Mouse (Mus musculus): ENCODE measurements at regions not wholly inside any gene's neighbourhood (a gene's known extent, or its start where the extent isn't known, plus 50 kb on each side); places are given as distances from the start of the nearest gene placed in this dataset.

GRCm38 (mm10) chr19:15031483-15031882 lies 433.6 kb upstream of the Tle4 start:
- Histone ChIP-seq H3K27me3 (replicated peaks; ENCODE audit: control insufficient read depth, insufficient read depth, low read length) (no peaks in the 10 kb centered on the region; the same call in 1 of the 2 replicates), H3K4me3 (ENCODE audit: low read depth, low read length) (no peak overlapping the region), H3K4me1 (ENCODE audit: control insufficient read depth, insufficient read depth, low read length) (no peaks in the 10 kb centered on the region; the same call in 1 of the 2 replicates), H3K9ac (ENCODE audit: low read length) (no peak overlapping the region), H3K4me2 (ENCODE audit: low read length) (no peak overlapping the region), H3K9me3 (replicated peaks; ENCODE audit: control insufficient read depth, low read length) (no peaks in the 10 kb centered on the region), H3K27ac (ENCODE audit: low read depth, low read length) (no peak overlapping the region), H3K36me3 (ENCODE audit: control insufficient read depth, insufficient read depth, low read length) (no peaks in the 10 kb centered on the region)
- no peak for ATAC-seq
- DNase-seq (ENCODE audit: low spot score) = no peak

GRCm38 (mm10) chr19:15003596-15003995 lies 405.7 kb upstream of the Tle4 start:
- no peaks in the 10 kb centered on the region for H3K9me3 ChIP-seq (replicated peaks; ENCODE audit: control insufficient read depth, low read length)
- H3K9ac ChIP-seq (ENCODE audit: low read length) = no peak overlapping the region
- no peak overlapping the region for H3K4me2 ChIP-seq (ENCODE audit: low read length)
- WGBS = 72% methylated on average over 3 of the region's 3 CpGs
- no peaks in the 10 kb centered on the region for H3K27me3 ChIP-seq (replicated peaks; ENCODE audit: control insufficient read depth, insufficient read depth, low read length)
- H3K4me1 ChIP-seq (ENCODE audit: control insufficient read depth, insufficient read depth, low read length) = no peaks in the 10 kb centered on the region
- ATAC-seq (no peak), DNase-seq (ENCODE audit: low spot score) (no peak)
- no peak overlapping the region for H3K4me3 ChIP-seq (ENCODE audit: low read depth, low read length)
- no peaks in the 10 kb centered on the region for H3K36me3 ChIP-seq (ENCODE audit: control insufficient read depth, insufficient read depth, low read length)
- no peak overlapping the region for H3K27ac ChIP-seq (ENCODE audit: low read depth, low read length)

- no peaks in the 10 kb centered on the region for H3K9me3 ChIP-seq (replicated peaks; ENCODE audit: control insufficient read depth, low read length)
- H3K4me1 ChIP-seq (ENCODE audit: control insufficient read depth, insufficient read depth, low read length) = no peaks in the 10 kb centered on the region
- no peak overlapping the region for H3K27ac ChIP-seq (ENCODE audit: low read depth, low read length)
- 94% methylated on average over 2 of the region's 2 CpGs for WGBS
- H3K36me3 ChIP-seq (ENCODE audit: control insufficient read depth, insufficient read depth, low read length) = no peaks in the 10 kb centered on the region
- no peak overlapping the region for H3K4me3 ChIP-seq (ENCODE audit: low read depth, low read length)
- no peak overlapping the region for H3K4me2 ChIP-seq (ENCODE audit: low read length)
- ATAC-seq (no peak), DNase-seq (ENCODE audit: low spot score) (no peak)
- H3K27me3 ChIP-seq (replicated peaks; ENCODE audit: control insufficient read depth, insufficient read depth, low read length) = no peaks in the 10 kb centered on the region
- no peak overlapping the region for H3K9ac ChIP-seq (ENCODE audit: low read length)
Observed at GRCm38 (mm10) chr19:14993344-14993743, 395.5 kb upstream of the Tle4 start.

- Histone ChIP-seq H3K4me2 (ENCODE audit: low read length) (no peak overlapping the region), H3K27ac (ENCODE audit: low read depth, low read length) (no peak overlapping the region), H3K9me3 (replicated peaks; ENCODE audit: control insufficient read depth, low read length) (no peaks in the 10 kb centered on the region), H3K4me1 (ENCODE audit: control insufficient read depth, insufficient read depth, low read length) (no peaks in the 10 kb centered on the region), H3K36me3 (ENCODE audit: control insufficient read depth, insufficient read depth, low read length) (no peaks in the 10 kb centered on the region), H3K27me3 (replicated peaks; ENCODE audit: control insufficient read depth, insufficient read depth, low read length) (peaks cover 5% of the 10 kb centered on the region; the same call in 1 of the 2 replicates), H3K9ac (ENCODE audit: low read length) (no peak overlapping the region), H3K4me3 (ENCODE audit: low read depth, low read length) (no peak overlapping the region)
- no peak for DNase-seq (ENCODE audit: low spot score)
- 26% methylated on average over 1 of the region's 1 CpGs for WGBS
- no peak for ATAC-seq
Observed at GRCm38 (mm10) chr19:14970161-14970560, 372.3 kb upstream of the Tle4 start.

GRCm38 (mm10) chr19:14968283-14968682 lies 370.4 kb upstream of the Tle4 start:
- no peak overlapping the region for H3K4me3 ChIP-seq (ENCODE audit: low read depth, low read length)
- H3K9ac ChIP-seq (ENCODE audit: low read length) = no peak overlapping the region
- H3K27me3 ChIP-seq (replicated peaks; ENCODE audit: control insufficient read depth, insufficient read depth, low read length) = no peaks in the 10 kb centered on the region
- H3K4me2 ChIP-seq (ENCODE audit: low read length) = no peak overlapping the region
- WGBS = 71% methylated on average over 3 of the region's 3 CpGs
- H3K36me3 ChIP-seq (ENCODE audit: control insufficient read depth, insufficient read depth, low read length) = no peaks in the 10 kb centered on the region
- no peaks in the 10 kb centered on the region for H3K4me1 ChIP-seq (ENCODE audit: control insufficient read depth, insufficient read depth, low read length)
- H3K9me3 ChIP-seq (replicated peaks; ENCODE audit: control insufficient read depth, low read length) = no peaks in the 10 kb centered on the region
- ATAC-seq = no peak
- no peak overlapping the region for H3K27ac ChIP-seq (ENCODE audit: low read depth, low read length)
- no peak for DNase-seq (ENCODE audit: low spot score)

GRCm38 (mm10) chr19:14957727-14958126 lies 359.9 kb upstream of the Tle4 start:
- DNase-seq (ENCODE audit: low spot score) = peak; percentile 37

GRCm38 (mm10) chr19:14957154-14957553 lies 359.3 kb upstream of the Tle4 start:
- Histone ChIP-seq H3K4me2 (ENCODE audit: low read length) (no peak overlapping the region), H3K27ac (ENCODE audit: low read depth, low read length) (no peak overlapping the region), H3K4me1 (ENCODE audit: control insufficient read depth, insufficient read depth, low read length) (no peaks in the 10 kb centered on the region; the same call in 1 of the 2 replicates), H3K36me3 (ENCODE audit: control insufficient read depth, insufficient read depth, low read length) (no peaks in the 10 kb centered on the region), H3K4me3 (ENCODE audit: low read depth, low read length) (no peak overlapping the region), H3K9me3 (replicated peaks; ENCODE audit: control insufficient read depth, low read length) (no peaks in the 10 kb centered on the region), H3K9ac (ENCODE audit: low read length) (no peak overlapping the region; the same call in 1 of the 2 replicates), H3K27me3 (replicated peaks; ENCODE audit: control insufficient read depth, insufficient read depth, low read length) (no peaks in the 10 kb centered on the region)
- 28% methylated on average over 10 of the region's 10 CpGs for whole genome bisulfite sequencing
- ATAC-seq (peak; percentile 48; the same call in 1 of the 2 replicates), DNase-seq (ENCODE audit: low spot score) (no peak)

More at GRCm38 (mm10) chr19:14957727-14958126, 359.9 kb upstream of the Tle4 start:
- 87% methylated on average over 19 of the region's 19 CpGs for WGBS
- peak; percentile 55; the same call in 1 of the 2 replicates for ATAC-seq
- no peak overlapping the region for H3K9ac ChIP-seq (ENCODE audit: low read length)
- no peak overlapping the region for H3K4me3 ChIP-seq (ENCODE audit: low read depth, low read length)
- no peaks in the 10 kb centered on the region; the same call in 1 of the 2 replicates for H3K4me1 ChIP-seq (ENCODE audit: control insufficient read depth, insufficient read depth, low read length)
- no peaks in the 10 kb centered on the region for H3K27me3 ChIP-seq (replicated peaks; ENCODE audit: control insufficient read depth, insufficient read depth, low read length)
- no peaks in the 10 kb centered on the region for H3K9me3 ChIP-seq (replicated peaks; ENCODE audit: control insufficient read depth, low read length)
- no peaks in the 10 kb centered on the region for H3K36me3 ChIP-seq (ENCODE audit: control insufficient read depth, insufficient read depth, low read length)
- no peak overlapping the region for H3K4me2 ChIP-seq (ENCODE audit: low read length)
- no peak overlapping the region for H3K27ac ChIP-seq (ENCODE audit: low read depth, low read length)

GRCm38 (mm10) chr19:14956392-14956791 lies 358.5 kb upstream of the Tle4 start:
- Histone ChIP-seq H3K27me3 (replicated peaks; ENCODE audit: control insufficient read depth, insufficient read depth, low read length) (no peaks in the 10 kb centered on the region), H3K4me1 (ENCODE audit: control insufficient read depth, insufficient read depth, low read length) (no peaks in the 10 kb centered on the region; the same call in 1 of the 2 replicates), H3K9me3 (replicated peaks; ENCODE audit: control insufficient read depth, low read length) (no peaks in the 10 kb centered on the region), H3K4me3 (ENCODE audit: low read depth, low read length) (no peak overlapping the region), H3K4me2 (ENCODE audit: low read length) (no peak overlapping the region), H3K27ac (ENCODE audit: low read depth, low read length) (no peak overlapping the region), H3K36me3 (ENCODE audit: control insufficient read depth, insufficient read depth, low read length) (no peaks in the 10 kb centered on the region), H3K9ac (ENCODE audit: low read length) (no peak overlapping the region)
- ATAC-seq = no peak
- 3% methylated on average over 3 of the region's 3 CpGs for WGBS
- no peak for DNase-seq (ENCODE audit: low spot score)

- H3K27ac ChIP-seq (ENCODE audit: low read depth, low read length) = no peak overlapping the region
- ATAC-seq = no peak
- WGBS = 9% methylated on average over 3 of the region's 3 CpGs
- H3K36me3 ChIP-seq (ENCODE audit: control insufficient read depth, insufficient read depth, low read length) = no peaks in the 10 kb centered on the region
- no peak overlapping the region for H3K4me2 ChIP-seq (ENCODE audit: low read length)
- no peak for DNase-seq (ENCODE audit: low spot score)
- H3K4me1 ChIP-seq (ENCODE audit: control insufficient read depth, insufficient read depth, low read length) = no peaks in the 10 kb centered on the region; the same call in 1 of the 2 replicates
- H3K9me3 ChIP-seq (replicated peaks; ENCODE audit: control insufficient read depth, low read length) = no peaks in the 10 kb centered on the region
- no peaks in the 10 kb centered on the region for H3K27me3 ChIP-seq (replicated peaks; ENCODE audit: control insufficient read depth, insufficient read depth, low read length)
- H3K4me3 ChIP-seq (ENCODE audit: low read depth, low read length) = no peak overlapping the region
- H3K9ac ChIP-seq (ENCODE audit: low read length) = no peak overlapping the region
Observed at GRCm38 (mm10) chr19:14955969-14956368, 358.1 kb upstream of the Tle4 start.
